Mouse (Mus musculus) fibroblast of lung, adult 2 months (primary cell): ENCODE data around the gene Cxcl10.
"Not testable (repeated sequence)": the region's sequence is repeated elsewhere in the genome, so short reads cannot be mapped to it uniquely, and the experiment has no call there.

Experiments used
- DNase-seq: peaks from one replicate; pipeline ENCODE4 v3.0.0-alpha.2; 2011; ENCODE audit warnings: low read depth

Gene Cxcl10

GRCm38 (mm10) chr5:92369151-92369994 lies 20.7 kb upstream of the Cxcl10 start:
- DNase-seq, result peak; percentile 36

DNA sequence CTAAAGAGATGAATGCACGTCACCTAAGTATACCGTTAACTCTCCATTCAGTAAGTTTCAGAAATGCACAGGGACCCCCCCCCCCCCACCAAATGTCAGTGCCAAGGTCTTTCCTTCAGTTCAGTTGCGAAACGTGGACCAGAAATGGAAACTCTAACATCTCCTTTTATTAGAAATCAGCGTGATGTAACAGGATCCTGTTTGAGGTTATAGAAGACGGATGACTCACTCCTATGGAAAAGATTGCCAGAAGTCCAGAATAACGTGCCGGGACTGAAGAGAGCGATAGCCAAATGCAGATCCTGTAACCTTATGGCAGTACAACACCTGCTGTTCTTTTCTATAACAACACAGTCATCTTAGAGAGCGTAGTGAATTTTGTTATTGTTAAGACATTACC lies 19.7 kb upstream of the Cxcl10 start:
- DNase-seq, result peak; percentile 64

DNA sequence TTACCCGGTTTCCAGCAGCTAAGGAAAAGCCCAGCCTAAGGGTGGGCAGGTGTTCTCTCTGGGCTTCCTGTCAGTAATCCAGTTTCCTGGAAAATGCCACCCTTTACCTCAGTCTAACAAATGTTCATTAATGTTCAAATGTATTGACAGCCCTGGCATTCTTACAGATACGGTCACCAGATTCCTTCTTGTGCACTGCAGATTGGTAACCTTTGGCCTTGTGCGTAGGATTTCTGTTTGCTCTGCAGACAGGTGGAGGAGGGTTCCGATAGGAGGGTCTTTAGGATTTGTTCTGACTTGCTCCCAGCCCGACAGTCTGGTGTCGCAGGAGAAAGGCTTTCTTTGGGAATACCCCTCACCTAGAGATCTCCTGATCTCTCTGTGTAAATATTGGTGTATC lies 17.9 kb upstream of the Cxcl10 start:
- no peak for DNase-seq

DNA sequence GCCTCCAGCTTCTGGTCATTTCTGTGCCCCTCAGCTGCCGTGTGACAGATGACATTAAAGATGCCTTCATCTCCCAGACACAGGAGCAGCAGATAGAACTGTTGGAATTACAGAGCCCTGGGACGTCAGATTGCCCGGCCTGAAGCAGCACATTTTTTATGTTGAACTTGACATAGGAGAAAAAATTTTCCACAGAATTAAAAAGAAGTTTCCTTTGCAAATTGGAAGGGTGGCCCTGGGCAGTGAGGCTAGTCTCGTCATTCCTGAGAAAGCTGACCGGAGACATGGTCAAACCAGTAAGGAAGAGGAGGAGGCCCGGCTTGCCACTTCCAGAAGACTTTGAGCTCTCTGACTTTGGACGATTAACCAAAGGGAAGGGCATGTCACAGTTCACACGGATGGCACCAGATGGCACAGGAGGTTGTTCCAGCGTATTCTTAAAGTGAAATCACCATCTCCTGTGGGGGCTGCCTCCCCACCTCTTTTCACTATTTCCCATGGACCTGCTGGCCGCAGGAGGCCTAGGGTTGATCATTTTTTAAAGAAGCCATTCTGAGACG lies 16.5 kb upstream of the Cxcl10 start:
- no peak for DNase-seq

- DNase-seq, result no peak
Observed at GRCm38 (mm10) chr5:92364011-92364410, 15.3 kb upstream of the Cxcl10 start.

GRCm38 (mm10) chr5:92363179-92363578 lies 14.5 kb upstream of the Cxcl10 start:
- DNase-seq, result no peak

- no peak for DNase-seq
Observed at GRCm38 (mm10) chr5:92358767-92359455, 10.2 kb upstream of the Cxcl10 start.

- no peak for DNase-seq
Observed at GRCm38 (mm10) chr5:92358033-92358432, 9.3 kb upstream of the Cxcl10 start.

DNA sequence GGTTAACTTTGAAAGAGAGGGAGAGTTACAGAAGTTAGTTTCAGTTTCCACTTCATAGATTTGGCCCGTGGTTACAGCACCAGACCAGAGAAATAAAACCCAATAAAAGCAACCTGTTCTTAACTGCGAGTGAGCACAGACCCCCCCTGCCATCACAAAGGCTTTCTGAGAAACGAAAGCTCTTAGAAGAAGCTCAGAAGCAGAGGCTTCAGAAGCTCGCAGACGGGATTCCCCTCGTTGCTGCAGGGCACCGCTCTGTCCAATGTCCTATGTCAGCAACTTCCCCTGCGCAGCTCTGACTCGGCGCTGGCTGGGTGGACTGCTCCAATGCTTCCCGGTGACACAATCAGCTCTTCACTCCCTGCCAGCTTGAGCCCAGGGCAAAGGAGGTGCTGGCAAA lies 4.8 kb upstream of the Cxcl10 start:
- DNase-seq, result no peak

GRCm38 (mm10) chr5:92352716-92353115 lies 4.0 kb upstream of the Cxcl10 start:
- not testable (repeated sequence) for DNase-seq

- DNase-seq, result no peak
Observed at GRCm38 (mm10) chr5:92349731-92350130, 1.0 kb upstream of the Cxcl10 start.

DNA sequence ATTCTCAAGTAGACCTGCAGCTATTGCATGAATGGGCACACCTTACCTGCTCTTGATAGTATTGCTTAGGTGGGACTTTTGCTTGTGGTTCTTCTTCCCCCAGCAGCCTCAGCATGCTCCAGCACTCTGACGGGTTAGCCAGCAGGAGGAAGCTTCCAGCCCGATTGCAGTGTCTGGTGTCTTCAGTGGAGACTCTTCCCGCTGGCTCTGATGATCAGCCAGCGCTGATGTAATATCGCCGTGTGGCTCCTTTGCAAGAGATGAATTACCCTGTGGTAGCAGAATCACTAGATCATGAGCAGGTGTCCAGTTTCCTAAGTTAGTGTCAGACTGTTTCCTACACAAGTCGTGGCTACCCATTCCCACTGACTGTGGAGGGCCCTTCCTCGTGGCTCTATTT lies 3.7 kb downstream of the Cxcl10 start:
- DNase-seq, result no peak

- no peak for DNase-seq
Observed at GRCm38 (mm10) chr5:92340606-92341005, 8.1 kb downstream of the Cxcl10 start.

DNA sequence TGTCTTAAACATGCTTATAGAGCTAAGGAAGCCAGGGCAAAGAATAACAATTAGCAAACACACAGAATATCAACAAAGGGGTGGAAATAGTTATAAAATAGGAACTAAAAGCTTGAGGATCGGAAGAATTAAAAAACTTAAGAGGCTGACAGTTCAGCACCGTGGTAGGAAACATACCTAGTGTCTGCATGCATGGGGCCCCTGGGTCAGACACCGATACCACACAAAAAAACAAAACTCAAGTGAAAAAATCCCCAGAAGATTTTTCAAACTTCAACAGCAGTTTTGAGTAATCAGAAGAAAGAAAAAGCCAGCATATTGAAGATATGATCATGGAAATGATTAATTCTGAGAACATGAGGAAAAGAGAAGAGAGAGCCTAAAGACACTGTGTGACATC lies 11.9 kb downstream of the Cxcl10 start:
- no peak for DNase-seq

GRCm38 (mm10) chr5:92332359-92332840 lies 16.3 kb downstream of the Cxcl10 start:
- DNase-seq, result no peak

DNA sequence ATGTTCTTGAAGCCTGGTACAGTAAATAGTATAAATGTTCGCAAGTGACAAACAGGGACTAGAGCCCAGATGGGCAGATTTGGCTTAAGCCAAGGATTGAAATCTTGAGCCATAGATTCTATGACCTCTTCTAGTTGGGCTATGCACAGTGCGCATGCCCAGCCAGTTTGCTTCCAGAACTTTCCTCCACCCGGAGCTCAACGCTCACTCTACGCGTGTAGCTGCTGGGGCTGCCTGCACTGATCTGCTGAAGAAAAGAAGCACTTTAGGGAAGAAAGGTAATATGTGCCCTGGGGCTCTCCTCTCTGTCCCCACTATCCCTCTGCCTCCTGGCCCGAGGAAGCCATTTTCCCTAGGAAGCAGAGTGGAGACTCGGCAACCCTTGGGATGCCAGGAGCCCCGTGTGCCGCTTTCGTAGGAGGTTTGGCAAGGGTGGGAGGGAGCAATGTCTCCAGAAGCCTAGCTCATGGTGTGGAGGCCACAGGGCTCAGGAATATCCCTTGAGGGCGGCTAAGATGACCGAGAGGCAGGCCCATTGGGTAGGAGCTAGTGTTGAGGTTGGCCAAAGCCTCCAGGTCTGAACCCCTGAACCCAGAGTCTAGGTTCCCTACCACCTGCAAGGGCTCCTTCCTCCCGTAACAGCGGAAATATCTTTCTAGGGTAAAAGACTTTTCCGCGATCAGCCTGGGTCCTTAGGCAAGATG lies 16.9 kb downstream of the Cxcl10 start, which contains the start of gene Art3:
TSS of gene Art3 (plus strand) at position 193 of the 704 bp plus-strand sequence.
- DNase-seq, result no peak

GRCm38 (mm10) chr5:92331122-92331521 lies 17.6 kb downstream of the Cxcl10 start:
- DNase-seq, result no peak

DNA sequence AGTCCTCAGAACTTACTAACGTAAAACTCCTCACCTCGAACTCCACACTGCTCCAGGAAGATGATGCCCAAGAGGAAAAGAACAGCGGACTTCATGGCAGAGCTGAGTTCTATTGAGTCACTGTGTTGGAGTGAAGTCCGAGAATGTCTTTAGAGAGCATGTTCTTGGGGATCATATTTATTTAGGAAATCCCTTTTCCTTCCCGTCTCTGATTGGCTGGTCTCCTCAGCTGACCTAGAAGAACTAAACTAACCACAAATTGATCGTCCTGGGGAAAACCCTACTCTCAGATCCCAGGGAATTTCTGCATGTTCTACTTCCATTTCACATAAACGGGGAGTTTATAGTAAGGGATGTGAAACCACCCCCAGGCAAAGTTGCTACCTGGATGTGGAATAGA lies 20.8 kb downstream of the Cxcl10 start, which contains the start of gene Cxcl9:
TSS of gene Cxcl9 (minus strand) at position 151 of the 400 bp plus-strand sequence.
- DNase-seq, result no peak

GRCm38 (mm10) chr5:92327367-92327766 lies 21.3 kb downstream of the Cxcl10 start:
- no peak for DNase-seq

GRCm38 (mm10) chr5:92323264-92323663 lies 25.4 kb downstream of the Cxcl10 start:
- peak; percentile 87 for DNase-seq

DNA sequence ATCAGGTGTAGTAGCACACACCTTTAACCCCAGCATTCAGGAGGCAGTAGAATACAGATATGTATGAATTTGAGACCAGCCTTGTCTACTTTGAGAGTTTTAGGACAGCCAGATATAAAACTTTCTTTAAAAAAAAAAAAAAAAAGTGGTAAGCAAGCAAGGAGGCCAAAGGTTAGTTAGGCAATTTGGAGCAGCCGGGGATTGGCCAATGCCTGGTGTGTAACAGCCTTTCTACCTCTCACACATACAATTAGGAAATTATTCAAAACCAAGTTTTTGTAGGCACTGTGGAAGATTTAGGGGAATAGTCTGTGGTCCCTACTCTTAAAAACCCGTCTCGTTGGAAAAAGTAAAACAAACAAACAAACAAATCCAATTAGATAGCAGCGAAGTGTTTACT lies 26.1 kb downstream of the Cxcl10 start:
- no peak for DNase-seq
